Mouse (Mus musculus) naive thymus-derived CD4-positive, alpha-beta T cell, adult 2 months (primary cell): Measurements from ENCODE around the gene Ccn6.

Experiments
- DNase-seq: peaks from one replicate; pipeline ENCODE4 v3.0.0-alpha.2; 2011; ENCODE audit warnings: low read depth

The Ccn6 gene

DNA sequence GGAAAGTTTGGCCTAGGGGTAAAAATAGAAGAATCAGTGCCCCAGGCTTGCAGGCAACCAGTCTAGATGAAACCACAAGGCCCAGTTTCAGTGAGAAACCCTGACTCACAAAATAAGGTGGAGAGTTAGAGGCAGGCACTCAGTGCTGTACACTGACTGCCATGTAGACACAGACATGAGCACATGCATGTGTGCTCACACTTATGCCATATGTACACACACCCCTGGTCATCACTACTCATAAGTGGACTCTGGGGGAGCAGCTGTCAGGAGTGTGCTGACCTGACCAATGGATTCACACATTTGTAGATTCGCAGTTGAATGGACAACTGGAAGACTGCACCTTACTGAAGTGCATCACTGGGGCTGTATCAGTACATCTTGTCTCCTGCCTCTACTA is 2.2 kb downstream of the Ccn6 start:
- DNase-seq, result no peak

DNA sequence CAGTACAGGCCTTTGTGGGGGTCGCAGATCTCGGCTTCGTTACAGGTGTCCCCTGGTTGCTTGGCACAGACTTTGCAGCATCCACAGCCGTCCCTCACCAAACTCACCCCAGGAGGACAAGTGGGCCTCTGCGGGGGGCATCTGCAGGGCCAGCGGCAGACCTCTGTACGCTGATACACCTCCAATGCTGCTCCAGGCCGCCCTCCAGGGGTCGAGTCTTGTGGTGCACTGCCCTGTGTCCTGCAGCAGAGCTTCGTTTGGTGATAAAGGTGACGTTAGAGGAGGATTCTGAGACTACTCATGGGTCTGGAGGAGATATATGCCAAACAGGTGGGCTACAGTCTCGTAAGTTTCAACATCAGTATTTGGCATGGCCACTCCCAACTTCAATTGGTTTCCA is 5.3 kb downstream of the Ccn6 start:
- DNase-seq, result no peak

DNA sequence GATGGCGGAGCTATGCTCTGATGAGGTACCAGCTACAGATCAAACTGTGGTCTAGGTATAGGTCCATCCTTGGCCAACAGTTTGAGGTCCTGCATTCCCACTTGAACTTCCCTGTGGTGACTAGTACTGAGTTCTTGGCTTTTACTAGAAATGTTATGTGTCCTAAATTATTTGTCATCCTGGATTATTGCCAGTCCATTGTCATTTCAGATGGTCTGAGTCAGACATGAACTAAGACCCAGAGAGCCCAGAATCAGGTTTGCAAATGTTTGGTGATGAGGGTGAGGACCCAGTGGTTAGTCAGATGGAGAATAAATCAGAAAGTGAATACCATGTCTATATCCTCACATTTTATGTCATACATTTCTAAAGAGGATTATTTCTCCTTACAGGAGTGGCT is 6.3 kb downstream of the Ccn6 start:
- no peak for DNase-seq

DNA sequence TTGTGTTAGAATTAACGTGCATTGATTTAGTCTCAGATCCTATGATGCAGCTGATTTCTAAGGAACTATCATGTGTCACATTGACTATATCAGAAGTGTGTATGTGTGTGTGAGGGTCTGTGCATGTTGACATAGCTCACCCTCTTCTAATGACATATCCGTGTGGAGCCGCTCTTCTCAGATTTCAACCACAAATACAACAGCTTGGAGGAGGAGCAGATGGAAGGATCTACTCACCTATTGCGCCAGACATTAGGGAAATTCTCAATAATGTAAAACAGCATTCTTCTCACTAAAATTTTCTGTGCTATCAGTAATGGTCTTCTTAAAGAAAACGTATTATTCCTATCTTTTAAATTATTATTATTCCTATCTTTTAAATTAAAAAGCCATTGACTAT is 6.9 kb downstream of the Ccn6 start:
- DNase-seq, result no peak

DNA sequence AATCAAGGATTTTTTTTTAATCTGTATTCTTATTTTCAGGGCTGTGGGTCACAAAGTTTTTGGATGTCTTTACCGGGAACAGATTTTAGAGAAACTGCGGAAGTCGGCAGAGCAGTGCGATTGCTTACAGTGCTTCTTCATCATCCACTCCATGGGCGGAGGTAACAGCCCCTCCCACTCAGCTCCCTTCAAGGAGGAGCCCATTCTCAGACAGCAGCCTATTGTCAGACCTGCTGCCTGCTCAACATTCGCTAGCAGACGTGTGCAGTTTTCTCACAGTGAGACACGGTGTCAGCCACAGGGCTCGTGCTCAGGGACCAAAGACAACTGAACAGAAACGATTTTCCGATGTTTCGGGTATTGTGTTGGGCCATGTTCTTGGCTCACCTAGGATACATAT is 21.4 kb downstream of the Ccn6 start:
- DNase-seq, result no peak

DNA sequence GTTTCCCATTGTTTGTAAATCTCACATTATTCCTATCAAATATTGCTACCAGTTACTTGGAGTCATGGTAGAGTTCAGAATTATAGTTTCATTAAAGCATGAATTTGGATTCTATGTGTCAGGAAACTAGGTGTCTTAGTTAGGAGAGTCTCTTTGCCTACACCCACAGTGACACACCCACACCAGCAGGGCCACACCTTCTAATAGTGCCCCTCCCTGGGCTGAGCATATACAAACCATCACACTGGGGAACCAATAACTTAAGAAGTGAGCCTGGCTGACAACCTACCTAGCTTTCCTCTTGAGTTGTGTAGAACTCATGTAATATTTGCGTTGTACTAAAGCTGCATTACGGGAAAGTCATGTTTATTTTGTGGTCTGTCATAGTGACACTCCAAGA is 22.2 kb downstream of the Ccn6 start:
- DNase-seq, result no peak

DNA sequence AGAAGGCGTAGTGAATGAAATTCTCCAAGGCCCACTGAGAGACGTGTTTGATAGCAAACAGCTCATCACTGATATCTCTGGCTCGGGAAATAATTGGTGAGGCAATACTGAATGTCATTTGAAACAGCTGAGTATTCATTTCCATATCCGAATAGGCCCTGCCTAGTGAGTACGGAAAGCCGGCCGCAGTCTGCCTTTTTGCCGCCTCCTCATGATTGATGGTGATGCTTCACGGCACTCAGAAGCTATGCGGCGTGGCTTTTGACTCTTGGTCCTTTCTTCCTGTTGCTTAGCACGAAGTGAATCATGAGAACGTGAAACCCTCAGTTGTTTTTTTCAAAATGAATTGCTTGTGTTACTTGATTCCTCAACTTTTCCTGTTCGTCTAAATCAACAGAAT is 22.8 kb downstream of the Ccn6 start:
- no peak for DNase-seq

DNA sequence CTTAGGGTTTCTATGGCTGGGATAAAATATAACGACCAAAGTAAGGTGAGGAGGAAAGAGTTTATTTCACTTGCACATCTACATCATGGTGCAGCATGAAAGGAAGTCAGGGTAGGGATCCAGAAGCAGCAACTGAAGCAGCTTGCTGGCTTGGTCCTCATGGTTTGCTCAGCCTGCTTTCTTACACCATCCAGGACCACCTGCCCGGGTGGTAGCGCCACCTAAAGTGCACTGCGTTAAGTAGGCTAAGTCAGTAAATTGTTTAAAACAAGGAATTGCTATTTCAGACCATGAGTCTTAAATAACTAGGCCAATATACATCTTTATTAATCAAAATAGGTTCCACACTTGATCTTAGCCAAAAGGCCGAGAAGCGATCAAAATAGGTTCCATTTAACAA is 24.8 kb downstream of the Ccn6 start:
- no peak for DNase-seq

DNA sequence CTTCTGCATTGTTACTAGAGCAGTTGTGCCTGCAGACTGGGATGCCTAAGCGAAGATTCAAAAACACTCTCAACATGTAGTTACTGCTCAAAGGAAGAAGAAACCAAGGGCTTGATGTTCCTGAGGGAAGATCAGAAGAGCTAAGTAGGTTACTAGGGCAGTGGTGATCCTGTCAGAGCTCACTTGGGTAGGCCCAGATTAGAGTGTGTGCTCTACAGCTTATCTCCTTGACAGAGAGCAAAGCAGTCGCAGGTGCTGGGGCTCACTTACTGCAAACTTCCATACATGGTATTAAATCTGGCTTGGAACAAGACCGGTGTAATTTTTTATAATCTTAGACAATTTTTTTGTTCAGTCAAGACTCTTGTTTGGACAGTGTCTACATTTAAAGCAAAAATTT is 25.8 kb downstream of the Ccn6 start:
- DNase-seq, result no peak

DNA sequence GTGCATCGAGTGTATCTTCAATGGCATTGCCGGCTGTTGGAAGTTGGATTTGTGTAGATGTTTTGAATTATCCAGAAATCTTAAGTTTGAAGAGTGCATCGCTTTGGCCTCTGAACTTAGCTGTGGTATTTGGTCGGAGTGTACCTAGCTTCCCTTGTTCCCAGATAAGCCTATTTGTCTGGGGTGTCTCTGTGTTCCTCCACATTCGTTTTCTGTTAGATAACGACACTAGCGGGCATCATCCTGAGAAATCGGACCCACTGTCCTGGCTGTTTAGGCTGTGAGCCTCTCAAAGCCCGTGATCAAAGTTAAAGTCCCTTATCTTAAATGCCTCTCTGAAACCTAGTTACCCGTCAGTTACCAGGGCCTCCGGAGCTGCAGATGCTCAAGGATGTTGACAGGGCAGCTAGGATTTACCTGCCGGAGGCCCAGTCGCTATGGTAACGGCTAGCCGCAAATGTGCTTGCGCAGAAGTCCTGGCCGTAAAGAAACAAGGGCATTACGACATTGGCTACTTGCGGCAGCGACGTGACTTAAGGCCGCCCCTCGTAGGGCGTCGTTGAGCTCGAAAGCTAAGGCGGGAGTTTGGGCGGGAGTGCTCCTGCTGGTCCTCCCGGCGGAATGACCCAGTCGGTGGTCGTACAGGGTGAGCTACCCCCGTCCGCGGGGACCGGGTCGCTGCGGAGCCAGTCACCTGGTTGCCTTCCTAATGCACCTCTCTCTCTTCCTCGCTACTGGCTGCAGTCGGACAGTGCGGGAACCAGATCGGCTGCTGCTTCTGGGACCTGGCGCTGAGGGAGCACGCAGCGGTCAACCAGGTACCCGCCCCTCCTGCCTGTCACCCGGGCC is 29.9 kb downstream of the Ccn6 start, which contains the start of the genes Fam229b and Tube1:
TSS of gene Fam229b (minus strand) at position 453 of the 849 bp plus-strand sequence.
TSS of gene Tube1 (plus strand) at position 515 of the 849 bp plus-strand sequence.
- peak; percentile 95 for DNase-seq

DNA sequence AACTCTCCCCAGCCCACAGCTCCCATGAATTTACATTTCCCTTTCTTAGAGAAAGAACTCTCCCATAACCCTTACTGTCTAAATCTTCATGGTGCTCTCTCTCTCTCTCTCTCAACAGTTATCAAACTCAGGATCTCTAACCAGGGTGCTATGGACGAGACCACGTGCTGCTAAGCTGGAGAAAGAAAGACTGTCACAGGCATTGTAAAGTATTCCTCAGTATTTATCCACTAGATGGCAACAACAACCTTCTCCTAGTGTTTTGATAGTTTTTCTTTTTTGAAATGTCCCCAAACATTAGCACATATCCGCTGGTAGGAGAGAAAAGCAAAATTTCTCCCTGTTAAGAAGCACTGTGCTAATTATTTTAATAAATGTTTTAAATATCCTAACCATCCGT is 42.2 kb downstream of the Ccn6 start:
- DNase-seq, result peak; percentile 11

DNA sequence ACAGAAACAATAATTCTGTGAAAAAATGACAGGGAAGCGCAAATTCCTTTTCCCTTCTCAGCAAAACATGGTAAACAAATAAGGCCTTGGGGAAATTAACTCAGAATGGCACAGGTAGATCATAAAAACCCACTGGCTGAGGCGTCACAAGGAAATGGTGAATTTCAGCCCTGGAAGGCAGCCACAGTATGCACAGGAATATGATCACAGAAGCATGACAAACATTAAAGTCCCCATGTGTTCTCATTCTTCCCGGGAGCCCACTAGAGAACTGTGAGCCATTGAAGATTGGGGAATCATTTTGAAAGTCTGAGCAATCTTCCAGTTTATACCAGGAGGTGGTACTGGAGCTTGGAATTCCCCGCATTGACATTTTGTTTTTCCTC is 54.1 kb downstream of the Ccn6 start:
- DNase-seq, result no peak

DNA sequence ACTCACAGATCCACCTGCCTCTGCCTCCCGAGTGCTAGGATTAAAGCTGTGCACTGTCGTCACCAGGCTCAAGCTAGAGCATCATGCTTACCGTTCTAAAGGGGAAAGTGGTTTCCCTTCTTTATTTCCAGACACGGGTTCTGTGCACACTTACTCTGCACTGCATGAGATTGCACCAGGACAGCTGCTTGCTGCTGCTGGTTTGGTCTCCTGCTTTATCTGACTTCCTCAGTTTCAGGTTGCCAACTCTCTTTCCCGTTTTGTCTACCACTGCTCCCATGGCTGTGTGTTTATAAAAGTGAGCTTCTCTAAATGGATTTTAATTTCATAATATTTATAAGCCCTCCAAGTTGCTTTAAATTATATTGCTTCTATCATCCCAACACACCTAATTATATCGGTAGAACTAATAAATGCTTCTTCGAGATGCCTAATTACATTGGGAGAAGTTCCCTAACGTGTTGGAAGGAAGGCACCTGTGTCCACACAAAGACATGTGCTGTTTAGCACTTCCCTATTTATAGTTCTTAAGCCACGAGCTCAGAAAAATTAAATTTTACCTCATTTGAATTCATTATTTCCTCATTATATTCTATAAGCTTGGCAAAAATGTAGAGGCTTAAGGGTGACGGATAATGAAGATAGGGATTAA is 54.6 kb downstream of the Ccn6 start:
- DNase-seq, result no peak

DNA sequence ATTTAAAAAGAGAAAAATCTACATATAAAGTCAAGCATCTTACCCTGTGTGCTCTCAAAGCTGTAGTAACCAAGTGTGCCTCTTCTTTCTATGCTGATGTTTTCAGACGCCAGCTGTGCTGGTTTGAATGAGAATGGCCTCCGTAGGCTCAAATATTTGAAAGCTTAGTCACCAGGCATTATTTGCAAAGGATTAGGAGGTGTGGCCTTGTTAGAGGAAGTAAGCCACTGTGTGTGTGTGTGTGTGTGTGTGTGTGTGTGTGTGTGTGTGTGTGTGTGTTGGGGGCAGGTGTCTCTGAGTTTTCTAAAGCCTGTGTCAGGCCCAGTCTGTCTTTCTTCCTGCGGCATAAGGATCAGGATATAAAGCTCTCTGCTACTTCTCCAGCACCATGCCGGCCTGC is 56.7 kb downstream of the Ccn6 start:
- no peak for DNase-seq

DNA sequence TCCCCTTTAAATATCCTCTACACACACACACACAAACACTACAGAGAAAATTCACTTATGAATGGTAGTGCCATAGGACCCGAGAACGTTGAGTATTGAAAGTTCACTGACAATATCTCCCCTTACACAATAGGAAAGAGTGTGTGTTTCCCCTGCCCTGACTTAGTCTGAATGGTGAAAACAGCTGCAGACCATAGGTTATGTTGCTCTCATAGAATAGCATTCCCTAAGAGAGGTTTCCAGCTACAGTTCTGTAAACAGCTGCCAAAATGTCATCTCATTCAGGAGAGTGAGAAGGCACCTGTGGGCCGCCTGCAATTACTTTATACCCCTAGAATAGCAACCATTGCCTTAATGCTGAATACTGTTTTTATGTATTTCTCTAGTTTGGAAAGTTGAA is 57.2 kb downstream of the Ccn6 start:
- no peak for DNase-seq

DNA sequence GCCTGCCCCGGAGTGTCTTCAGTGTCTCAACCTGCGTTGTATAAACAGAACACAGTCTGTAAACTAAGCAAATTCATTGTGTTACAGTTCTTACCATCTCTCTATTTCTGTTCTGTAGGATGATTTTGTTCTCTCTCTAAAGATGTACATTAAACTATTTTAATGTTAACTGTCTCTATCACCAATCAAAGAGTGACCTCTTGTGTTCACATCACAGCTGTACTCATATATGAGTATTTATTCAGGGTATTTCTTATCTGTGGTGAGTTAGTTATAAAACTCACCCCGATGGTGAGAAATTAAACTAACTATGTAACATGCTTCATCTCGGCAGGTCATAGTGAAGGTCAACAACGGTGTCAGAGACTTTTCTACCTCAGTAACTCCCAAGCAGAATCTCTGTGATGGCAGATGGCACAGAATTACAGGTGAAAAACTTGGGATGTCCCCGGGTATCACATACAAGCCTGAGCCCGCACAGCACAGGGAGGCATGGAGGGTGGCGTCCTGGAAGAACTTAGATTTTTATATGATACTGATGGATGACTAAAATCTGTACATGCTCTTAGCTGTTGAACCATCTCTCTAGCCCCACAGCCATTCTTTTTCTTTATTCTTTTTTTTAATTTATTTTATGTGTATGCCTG is 58.7 kb downstream of the Ccn6 start:
- no peak for DNase-seq
